Mouse (Mus musculus): Measurements from ENCODE around the gene Xrcc6.

Xrcc6 gene

GRCm38 (mm10) chr15:82023965-82024635, 36.5 kb downstream of the Xrcc6 start:
- DNase-seq = no peak

GRCm38 (mm10) chr15:82027276-82027675, 39.6 kb downstream of the Xrcc6 start:
- DNase-seq = no peak

- DNase-seq = no peak
Observed at GRCm38 (mm10) chr15:82027726-82028125, 40.1 kb downstream of the Xrcc6 start.

- no peak for DNase-seq
Observed at GRCm38 (mm10) chr15:82032386-82032785, 44.8 kb downstream of the Xrcc6 start.

- no peak for DNase-seq
Observed at GRCm38 (mm10) chr15:82033762-82034161, 46.1 kb downstream of the Xrcc6 start, which contains the start of gene Desi1. Gene Desi1 (minus strand): TSS chr15:82033862.

- DNase-seq = peak; percentile 50 to 62
Observed at GRCm38 (mm10) chr15:82035904-82036689, 48.5 kb downstream of the Xrcc6 start.

GRCm38 (mm10) chr15:82040650-82041049, 53.0 kb downstream of the Xrcc6 start:
- peak; percentile 67 to 73 for DNase-seq

- DNase-seq = peak; percentile 43 to 46
Observed at GRCm38 (mm10) chr15:82044166-82044784, 56.6 kb downstream of the Xrcc6 start.

- DNase-seq = peak; percentile 47 to 48
Observed at GRCm38 (mm10) chr15:82046246-82046891, 58.7 kb downstream of the Xrcc6 start.

GRCm38 (mm10) chr15:82047080-82047883, 59.6 kb downstream of the Xrcc6 start, which contains the start of gene Snu13:
Gene Snu13 (minus strand): TSS chr15:82047598.
- peak; percentile 96 to 97 for DNase-seq

- no peak for DNase-seq
Observed at GRCm38 (mm10) chr15:82052544-82052943, 64.9 kb downstream of the Xrcc6 start.

- DNase-seq = no peak
Observed at GRCm38 (mm10) chr15:82058719-82059201, 71.1 kb downstream of the Xrcc6 start, which contains the start of gene 4930407I10Rik. Gene 4930407I10Rik (plus strand): TSS chr15:82059151.

- no peak for DNase-seq
Observed at GRCm38 (mm10) chr15:82063909-82064308, 76.3 kb downstream of the Xrcc6 start.

- peak; percentile 91 to 96 for DNase-seq
Observed at GRCm38 (mm10) chr15:82065511-82065910, 77.9 kb downstream of the Xrcc6 start.

GRCm38 (mm10) chr15:82069898-82070297, 82.3 kb downstream of the Xrcc6 start, which contains the start of gene Mei1:
Gene Mei1 (plus strand): TSS chr15:82069996.
- DNase-seq = peak in 1 of 2 experiments; percentile 18

- DNase-seq = no peak
Observed at GRCm38 (mm10) chr15:82071816-82072469, 84.3 kb downstream of the Xrcc6 start.

- DNase-seq = no peak
Observed at GRCm38 (mm10) chr15:82073490-82073889, 85.9 kb downstream of the Xrcc6 start.

GRCm38 (mm10) chr15:82079883-82080282, 92.2 kb downstream of the Xrcc6 start:
- peak in 1 of 2 experiments; percentile 17 for DNase-seq

- peak; percentile 76 to 85 for DNase-seq
Observed at GRCm38 (mm10) chr15:82081161-82081560, 93.5 kb downstream of the Xrcc6 start.

- no peak for DNase-seq
Observed at GRCm38 (mm10) chr15:82085606-82086005, 98.0 kb downstream of the Xrcc6 start.

GRCm38 (mm10) chr15:82086131-82086530, 98.5 kb downstream of the Xrcc6 start:
- DNase-seq = no peak

Data from cerebellum, postnatal 10 days (tissue).